Comparison of ENCODE assay signal across 7 mouse cellular contexts in the genomic region with DNA sequence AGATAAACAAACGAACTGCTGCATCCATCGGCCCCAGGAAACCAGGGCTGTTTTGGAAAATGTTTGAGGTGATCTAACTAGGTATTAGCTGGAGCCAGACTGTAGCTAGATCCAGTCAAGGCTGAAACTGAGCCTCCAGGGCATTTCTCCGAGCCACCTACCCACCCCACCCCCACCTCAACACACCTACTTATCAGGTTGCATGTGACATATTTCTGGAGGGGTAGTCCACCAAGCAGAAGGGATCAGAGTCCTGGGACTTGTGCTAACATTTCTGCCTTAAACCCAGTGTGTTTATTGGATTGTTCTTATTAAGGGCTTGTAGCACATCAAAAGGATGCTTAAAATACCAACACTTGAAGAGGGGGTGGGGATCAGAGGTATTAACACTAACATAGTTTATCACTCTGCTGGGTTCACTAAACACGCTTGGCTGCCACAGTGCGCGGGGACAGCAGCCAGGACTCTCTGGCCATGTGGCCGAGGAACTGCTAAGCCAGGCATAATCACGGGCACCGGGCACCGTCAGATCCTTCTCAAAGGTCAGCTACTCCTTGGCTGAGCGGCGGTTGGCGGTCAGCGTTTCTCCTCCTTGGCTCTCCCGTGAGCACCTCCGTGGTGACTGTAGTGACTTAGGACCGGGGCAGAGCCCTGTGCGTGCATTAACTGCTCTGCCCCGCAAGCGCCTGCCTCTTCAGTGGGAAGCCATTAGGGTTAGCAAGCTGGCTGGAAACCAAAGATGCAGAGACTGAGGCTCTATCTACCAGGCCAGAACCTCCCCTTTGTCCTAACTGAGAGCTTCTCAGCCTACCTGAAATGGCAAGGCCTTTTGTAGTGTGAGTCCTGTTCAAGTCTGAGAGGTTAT.
DNase-seq lines count a peak whose midpoint lies in the region; ATAC-seq and TF ChIP-seq lines count a peak whose summit lies in the region.

No protein-coding gene starts in this region.

- no peaks in the 10 kb centered on the region for H3K36me3 ChIP-seq in heart, embryonic 16.5 days (ENCODE audit: control insufficient read depth, insufficient read depth)
- no peaks in the 10 kb centered on the region for H3K36me3 ChIP-seq in kidney, postnatal 0 days (ENCODE audit: insufficient read depth, low read length)
- no peaks in the 10 kb centered on the region for H3K36me3 ChIP-seq in stomach, embryonic 15.5 days

- H3K4me3 ChIP-seq in heart, embryonic 16.5 days (ENCODE audit: low read length): peak overlapping the region; percentile 9
- H3K4me3 ChIP-seq in kidney, postnatal 0 days (replicated peaks; ENCODE audit: low read depth, low read length): no peak overlapping the region
- no peak overlapping the region for H3K4me3 ChIP-seq in stomach, embryonic 15.5 days (replicated peaks)

- WGBS in heart, embryonic 16.5 days: 24% methylated on average over 20 of the region's 20 CpGs
- 22% methylated on average over 20 of the region's 20 CpGs for WGBS in kidney, postnatal 0 days
- WGBS in stomach, embryonic 15.5 days: 31% methylated on average over 20 of the region's 20 CpGs

- peak overlapping the region; percentile 89 for H3K27ac ChIP-seq in heart, embryonic 16.5 days (ENCODE audit: low read length)
- peak overlapping the region; percentile 82 for H3K27ac ChIP-seq in kidney, postnatal 0 days
- H3K27ac ChIP-seq in stomach, embryonic 15.5 days: peak overlapping the region; percentile 41; the same call in 1 of the 2 replicates

- H3K9me3 ChIP-seq in heart, embryonic 16.5 days (replicated peaks; ENCODE audit: control insufficient read depth, low read length): no peaks in the 10 kb centered on the region
- no peaks in the 10 kb centered on the region for H3K9me3 ChIP-seq in kidney, postnatal 0 days (replicated peaks; ENCODE audit: low read length)
- H3K9me3 ChIP-seq in stomach, embryonic 15.5 days: no peaks in the 10 kb centered on the region

- H3K4me1 ChIP-seq in heart, embryonic 16.5 days (ENCODE audit: control insufficient read depth, insufficient read depth, low read length): peaks cover 28% of the 10 kb centered on the region
- peaks cover 27% of the 10 kb centered on the region for H3K4me1 ChIP-seq in kidney, postnatal 0 days (replicated peaks; ENCODE audit: insufficient read depth, low read length)
- H3K4me1 ChIP-seq in stomach, embryonic 15.5 days: peaks cover 18% of the 10 kb centered on the region

- H3K4me2 ChIP-seq in heart, embryonic 16.5 days (ENCODE audit: low read depth, low read length): peak overlapping the region; percentile 48
- no peak overlapping the region for H3K4me2 ChIP-seq in kidney, postnatal 0 days (ENCODE audit: low read length)
- H3K4me2 ChIP-seq in stomach, embryonic 15.5 days: peak overlapping the region; percentile 9; the same call in 1 of the 2 replicates

- DNase-seq in adrenal gland, postnatal 36 days: peak; percentile 24 to 65
- peak; percentile 45 for DNase-seq in embryo, embryonic 11 days
- peak; percentile 59 for DNase-seq in kidney, postnatal 0 days (ENCODE audit: low spot score)
- no peak for DNase-seq in spleen, postnatal 4 days (ENCODE audit: low spot score in 2 of 2)
- DNase-seq in right cerebral cortex, postnatal 36 days (ENCODE audit: low spot score in 2 of 2): no peak

- TF ChIP-seq CTCF in kidney, postnatal 0 days (IDR thresholded peaks at IDR 0.05; ENCODE audit: low read depth): no peak

- peak overlapping the region; percentile 65 for H3K9ac ChIP-seq in heart, embryonic 16.5 days (ENCODE audit: low read length)
- H3K9ac ChIP-seq in kidney, postnatal 0 days (ENCODE audit: low read depth, low read length): no peak overlapping the region
- H3K9ac ChIP-seq in stomach, embryonic 15.5 days: no peak overlapping the region

- ATAC-seq in heart, embryonic 16.5 days (replicated peaks; ENCODE audit: extremely low read depth, insufficient read depth, low FRiP score): peak; percentile 72
- ATAC-seq in kidney, postnatal 0 days (replicated peaks; ENCODE audit: low FRiP score, low read depth): peak; percentile 65
- no peak for ATAC-seq in stomach, embryonic 15.5 days (ENCODE audit: insufficient read depth, low FRiP score, low read depth)

- no peaks in the 10 kb centered on the region for H3K27me3 ChIP-seq in heart, embryonic 16.5 days (ENCODE audit: control insufficient read depth, insufficient read depth, low read length)
- H3K27me3 ChIP-seq in kidney, postnatal 0 days (ENCODE audit: insufficient read depth, low read length): no peaks in the 10 kb centered on the region
- no peaks in the 10 kb centered on the region for H3K27me3 ChIP-seq in stomach, embryonic 15.5 days (replicated peaks)

Comparison
In these comparisons a context has a peak if more than half of its experiments do, and no peak if none do; other contexts are left out.
1. DNase-seq: peak in adrenal gland, postnatal 36 days (2 of 2), embryo, embryonic 11 days (single experiment) and kidney, postnatal 0 days (single experiment); none in spleen, postnatal 4 days (0 of 2) and right cerebral cortex, postnatal 36 days (0 of 2).
2. Peak in every context shown above with its lines, with median percentiles within 50 percentile points of each other: H3K27ac ChIP-seq.